Mouse (Mus musculus): ENCODE data around the gene Ankra2.

GRCm38 (mm10) chr13:98316140-98316479 lies 53.2 kb downstream of the Ankra2 start:
- TF ChIP-seq CTCF (IDR thresholded peaks at IDR 0.05; ENCODE audit: low read depth) (no peak), EP300 (IDR thresholded peaks at IDR 0.05; ENCODE audit: low read depth) (no peak)
